Mouse (Mus musculus): Measurements from ENCODE around the gene Pex26. TPM values are rescaled to one million over a fixed set of nuclear protein-coding genes. Genes with fewer than 3 reads are reported as not detected.

Pex26 gene
- 12.8 and 13.6 TPM in 2 replicates for polyA plus RNA-seq (2015; fragmentation: Nextera tagmentation; extraction: Ambion mirVana)

DNA sequence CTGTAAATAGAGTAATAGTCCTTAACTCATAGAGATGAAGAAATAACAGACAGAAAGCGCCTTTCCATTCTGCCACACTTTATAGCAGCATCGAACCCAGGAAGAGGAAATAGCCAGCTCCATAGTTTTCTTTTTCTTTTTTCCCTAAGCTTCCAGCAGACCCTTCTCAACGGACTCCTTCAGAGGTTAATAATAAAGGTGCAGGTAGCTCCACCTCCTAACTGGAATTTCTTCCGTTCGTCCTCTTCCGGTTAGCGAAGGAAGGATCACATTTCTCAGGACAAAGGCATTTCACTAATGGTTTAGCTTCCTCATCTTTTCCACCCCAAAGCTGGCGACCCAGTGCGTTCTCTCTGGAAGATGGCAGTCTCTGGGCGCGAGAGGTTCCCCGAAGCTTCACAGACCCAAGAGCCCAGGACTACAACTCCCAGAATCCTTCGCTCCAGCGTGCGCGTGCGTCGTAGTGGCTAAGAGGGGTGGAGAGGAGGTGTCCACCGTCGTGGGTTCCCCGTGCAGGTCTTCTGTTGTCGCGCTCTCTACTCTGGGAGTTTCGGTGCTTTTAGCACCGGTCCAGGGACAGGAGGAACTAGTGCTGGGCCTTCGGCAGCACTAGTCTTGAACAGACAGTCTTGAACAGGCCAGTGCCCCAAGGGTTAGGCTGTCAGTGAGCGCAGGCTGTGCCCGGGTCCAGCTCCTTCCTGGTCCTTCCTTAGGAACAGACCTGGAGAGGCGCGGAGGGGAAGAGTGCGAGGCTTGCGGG, at the start of gene Pex26:
Pex26 (plus strand) TSS at position 254 of the 760 bp plus-strand sequence.
- Histone ChIP-seq H3K36me3 (ENCODE audit: insufficient read depth, low read length) (no peaks in the 10 kb centered on the region), H3K4me2 (replicated peaks; ENCODE audit: low read depth, low read length) (peak within 1 kb of the TSS; percentile 95), H3K9ac (replicated peaks; ENCODE audit: low read length) (peak within 1 kb of the TSS; percentile 76), H3K4me3 (ENCODE audit: low read length) (peak within 1 kb of the TSS; percentile 80), H3K27me3 (ENCODE audit: insufficient read depth, low read length) (no peaks in the 10 kb centered on the region), H3K27ac (ENCODE audit: low read length) (peak within 1 kb of the TSS; percentile 91), H3K9me3 (ENCODE audit: low read length) (no peaks in the 10 kb centered on the region), H3K4me1 (ENCODE audit: insufficient read depth, low read length) (peaks cover 18% of the 10 kb centered on the region)
- ATAC-seq (ENCODE audit: low FRiP score, low TSS enrichment) = peak; percentile 90
- 1% methylated on average over 32 of the region's 32 CpGs for WGBS

DNA sequence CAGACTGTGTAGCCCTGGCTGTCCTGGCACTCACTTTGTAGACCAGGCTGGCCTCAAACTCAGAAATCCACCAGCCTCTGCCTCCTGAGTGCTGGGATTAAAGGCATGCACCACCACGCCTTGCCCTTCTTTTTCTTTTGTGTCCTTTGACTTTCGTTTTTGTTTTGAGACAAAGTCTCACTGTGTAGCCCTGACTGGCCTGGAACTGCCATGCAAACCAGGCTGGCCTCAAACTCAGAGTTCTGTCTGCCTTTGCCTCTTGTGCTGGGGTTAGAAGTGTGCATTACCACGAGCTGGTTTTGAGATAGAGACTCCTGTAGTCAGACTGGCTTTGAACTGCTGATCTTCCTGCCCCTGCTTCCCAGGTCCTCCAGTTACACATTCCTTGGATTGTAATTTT, 49.2 kb upstream of the Pex26 start:
- H3K4me1 ChIP-seq (ENCODE audit: insufficient read depth, low read length) = peaks cover 14% of the 10 kb centered on the region
- 53% methylated on average over 3 of the region's 3 CpGs for WGBS

DNA sequence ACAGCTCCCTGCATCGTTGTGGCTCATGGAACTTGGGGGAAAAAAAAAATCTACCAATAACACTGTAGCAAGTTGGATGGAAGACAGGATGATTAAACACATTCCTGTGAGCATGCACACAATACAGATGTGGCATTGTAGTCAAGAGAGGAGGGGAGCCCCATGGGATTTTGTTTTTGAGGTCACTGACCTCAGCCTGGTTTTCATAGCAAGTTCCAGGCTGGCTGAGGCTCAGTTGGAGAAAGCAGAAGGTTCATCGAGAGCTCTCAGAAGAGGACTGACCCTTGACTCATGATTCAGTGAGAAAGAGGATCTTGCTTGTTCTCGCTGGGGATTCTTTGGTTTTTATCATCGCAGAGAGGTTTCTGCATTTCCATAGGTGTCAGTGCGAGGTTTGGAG, 48.6 kb upstream of the Pex26 start:
- H3K27me3 ChIP-seq (ENCODE audit: insufficient read depth, low read length) = peaks cover 27% of the 10 kb centered on the region
- H3K27ac ChIP-seq (ENCODE audit: low read length) = no peak overlapping the region
- 57% methylated on average over 5 of the region's 5 CpGs for WGBS
- no peaks in the 10 kb centered on the region for H3K9me3 ChIP-seq (ENCODE audit: low read length)
- H3K36me3 ChIP-seq (ENCODE audit: insufficient read depth, low read length) = no peaks in the 10 kb centered on the region
- ATAC-seq (ENCODE audit: low FRiP score, low TSS enrichment) = no peak
- no peak overlapping the region for H3K4me2 ChIP-seq (replicated peaks; ENCODE audit: low read depth, low read length)
- no peak overlapping the region for H3K4me3 ChIP-seq (ENCODE audit: low read length)
- no peak overlapping the region for H3K9ac ChIP-seq (replicated peaks; ENCODE audit: low read length)
- peaks cover 11% of the 10 kb centered on the region for H3K4me1 ChIP-seq (ENCODE audit: insufficient read depth, low read length)

More for the DNA sequence above, 49.2 kb upstream of the Pex26 start:
- Histone ChIP-seq H3K4me2 (replicated peaks; ENCODE audit: low read depth, low read length) (no peak overlapping the region), H3K27me3 (ENCODE audit: insufficient read depth, low read length) (peaks cover 27% of the 10 kb centered on the region), H3K4me3 (ENCODE audit: low read length) (no peak overlapping the region), H3K27ac (ENCODE audit: low read length) (no peak overlapping the region), H3K9me3 (ENCODE audit: low read length) (no peaks in the 10 kb centered on the region), H3K9ac (replicated peaks; ENCODE audit: low read length) (no peak overlapping the region), H3K36me3 (ENCODE audit: insufficient read depth, low read length) (no peaks in the 10 kb centered on the region)
- no peak for ATAC-seq (ENCODE audit: low FRiP score, low TSS enrichment)

DNA sequence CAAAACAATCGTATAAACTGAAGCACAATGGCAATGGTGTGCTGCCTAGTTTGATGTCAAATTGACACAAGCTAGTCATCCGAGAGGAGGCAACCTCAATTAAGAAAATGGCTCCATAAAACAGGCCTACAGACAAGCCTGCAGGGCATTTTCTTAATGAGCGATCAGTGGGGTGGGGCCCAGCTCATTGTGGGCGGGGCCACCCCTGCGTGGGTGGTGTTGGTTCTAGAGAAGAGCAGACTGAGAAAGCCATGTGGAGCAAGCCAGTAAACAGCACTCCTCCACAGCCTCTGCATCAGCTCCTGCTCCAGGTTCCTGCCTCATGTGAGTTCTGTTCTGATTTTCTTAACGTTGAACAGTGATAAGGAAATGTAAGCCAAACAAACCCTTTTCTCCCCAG, 46.2 kb upstream of the Pex26 start:
- no peak overlapping the region for H3K9ac ChIP-seq (replicated peaks; ENCODE audit: low read length)
- H3K4me1 ChIP-seq (ENCODE audit: insufficient read depth, low read length) = no peaks in the 10 kb centered on the region
- H3K9me3 ChIP-seq (ENCODE audit: low read length) = no peaks in the 10 kb centered on the region
- H3K4me3 ChIP-seq (ENCODE audit: low read length) = no peak overlapping the region
- H3K36me3 ChIP-seq (ENCODE audit: insufficient read depth, low read length) = no peaks in the 10 kb centered on the region
- WGBS = 48% methylated on average over 6 of the region's 6 CpGs
- 0 out of 2 replicates have a peak, but pooled peaks cover 10% of the 10 kb centered on the region for H3K27me3 ChIP-seq (ENCODE audit: insufficient read depth, low read length)
- H3K4me2 ChIP-seq (replicated peaks; ENCODE audit: low read depth, low read length) = no peak overlapping the region
- H3K27ac ChIP-seq (ENCODE audit: low read length) = no peak overlapping the region
- no peak for ATAC-seq (ENCODE audit: low FRiP score, low TSS enrichment)

DNA sequence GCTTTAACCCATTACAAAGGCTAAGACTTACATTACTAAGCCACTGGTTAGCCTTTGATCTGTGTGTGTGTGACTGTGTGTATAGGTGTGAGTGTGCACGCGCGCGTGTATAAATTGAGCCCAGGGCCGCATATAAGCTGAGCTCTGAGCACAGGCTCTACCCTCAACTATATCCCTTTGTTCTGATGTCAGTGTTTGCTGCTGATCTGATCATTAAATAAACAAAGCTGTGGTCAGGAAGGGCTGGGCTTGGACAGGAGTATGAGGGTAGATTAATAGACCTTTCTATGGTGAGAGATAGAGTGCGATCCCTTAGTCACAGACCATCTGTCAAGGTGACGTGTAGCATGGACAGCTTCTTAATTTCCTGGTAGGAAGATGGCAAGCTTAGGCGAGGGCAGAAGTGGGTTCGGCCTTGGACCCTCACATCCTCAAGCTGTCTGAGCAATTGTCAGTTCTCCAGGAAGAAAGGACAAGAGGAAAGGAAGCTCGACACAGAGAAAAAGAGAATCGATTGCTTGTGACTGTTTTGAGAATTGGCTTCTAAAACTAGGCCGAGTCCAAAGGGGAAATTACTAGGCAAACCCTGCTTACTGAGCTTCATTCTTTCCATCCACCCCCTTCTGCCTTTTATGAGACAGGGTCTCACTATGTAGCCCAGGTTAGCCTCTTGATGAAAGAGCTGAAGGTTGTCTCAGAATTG, 45.0 kb upstream of the Pex26 start:
- H3K4me1 ChIP-seq (ENCODE audit: insufficient read depth, low read length) = 0 out of 2 replicates have a peak, but pooled peaks cover 3% of the 10 kb centered on the region
- 71% methylated on average over 12 of the region's 12 CpGs for WGBS
- ATAC-seq (ENCODE audit: low FRiP score, low TSS enrichment) = no peak

DNA sequence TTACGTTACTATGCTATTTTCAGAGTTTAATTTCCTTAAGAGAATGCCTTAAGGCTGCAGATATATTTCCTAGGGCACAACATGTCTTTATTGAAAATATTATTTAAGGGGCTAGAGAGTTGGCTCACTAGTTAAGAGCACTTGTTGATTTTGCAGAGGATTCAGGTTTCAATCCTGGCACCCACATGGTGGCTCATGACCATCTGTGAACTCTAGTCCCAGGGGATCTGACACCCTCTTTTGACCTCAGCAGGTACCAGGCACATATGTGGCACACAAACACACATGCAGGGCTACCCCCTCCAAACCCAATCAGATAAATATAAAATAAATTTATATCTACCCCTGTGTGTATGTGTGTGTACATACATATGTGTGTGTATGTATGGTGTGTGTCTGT, 44.2 kb upstream of the Pex26 start:
- H3K9me3 ChIP-seq (ENCODE audit: low read length) = no peaks in the 10 kb centered on the region
- 77% methylated on average over 1 of the region's 1 CpGs for WGBS
- H3K27me3 ChIP-seq (ENCODE audit: insufficient read depth, low read length) = 0 out of 2 replicates have a peak, but pooled peaks cover 3% of the 10 kb centered on the region
- no peak overlapping the region for H3K4me2 ChIP-seq (replicated peaks; ENCODE audit: low read depth, low read length)
- no peaks in the 10 kb centered on the region for H3K36me3 ChIP-seq (ENCODE audit: insufficient read depth, low read length)
- H3K4me1 ChIP-seq (ENCODE audit: insufficient read depth, low read length) = peaks cover 9% of the 10 kb centered on the region; the same call in 1 of the 2 replicates
- no peak overlapping the region for H3K27ac ChIP-seq (ENCODE audit: low read length)
- H3K4me3 ChIP-seq (ENCODE audit: low read length) = no peak overlapping the region
- H3K9ac ChIP-seq (replicated peaks; ENCODE audit: low read length) = no peak overlapping the region
- ATAC-seq (ENCODE audit: low FRiP score, low TSS enrichment) = no peak

More for the DNA sequence above, 45.0 kb upstream of the Pex26 start:
- Histone ChIP-seq H3K9ac (replicated peaks; ENCODE audit: low read length) (no peak overlapping the region), H3K27ac (ENCODE audit: low read length) (no peak overlapping the region), H3K4me3 (ENCODE audit: low read length) (no peak overlapping the region), H3K27me3 (ENCODE audit: insufficient read depth, low read length) (0 out of 2 replicates have a peak, but pooled peaks cover 4% of the 10 kb centered on the region), H3K9me3 (ENCODE audit: low read length) (no peaks in the 10 kb centered on the region), H3K4me2 (replicated peaks; ENCODE audit: low read depth, low read length) (no peak overlapping the region), H3K36me3 (ENCODE audit: insufficient read depth, low read length) (no peaks in the 10 kb centered on the region)

DNA sequence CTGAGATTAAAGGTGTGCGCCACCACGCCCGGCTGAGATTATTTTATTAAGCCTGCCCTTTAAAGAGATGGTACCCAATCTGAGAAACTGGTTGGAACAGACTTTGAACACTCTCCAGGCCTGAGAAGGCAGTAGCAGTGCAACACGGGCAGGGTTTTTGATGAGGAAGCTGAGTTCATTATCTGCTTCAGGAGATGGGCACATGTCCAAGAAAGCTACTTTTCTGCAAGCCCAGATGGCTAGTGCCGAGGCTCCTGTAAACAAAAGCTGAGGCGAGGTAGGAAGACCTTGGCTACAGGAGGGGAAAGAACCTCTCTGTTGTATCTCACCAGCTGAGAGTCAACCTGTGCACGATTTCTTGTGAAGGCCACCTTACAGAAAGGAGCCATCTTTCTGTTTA, 41.2 kb upstream of the Pex26 start:
- Histone ChIP-seq H3K9me3 (ENCODE audit: low read length) (no peaks in the 10 kb centered on the region), H3K36me3 (ENCODE audit: insufficient read depth, low read length) (no peaks in the 10 kb centered on the region), H3K4me2 (replicated peaks; ENCODE audit: low read depth, low read length) (no peak overlapping the region), H3K4me1 (ENCODE audit: insufficient read depth, low read length) (peaks cover 25% of the 10 kb centered on the region), H3K27ac (ENCODE audit: low read length) (no peak overlapping the region), H3K4me3 (ENCODE audit: low read length) (no peak overlapping the region), H3K27me3 (ENCODE audit: insufficient read depth, low read length) (no peaks in the 10 kb centered on the region), H3K9ac (replicated peaks; ENCODE audit: low read length) (no peak overlapping the region)
- 88% methylated on average over 7 of the region's 7 CpGs for WGBS
- no peak for ATAC-seq (ENCODE audit: low FRiP score, low TSS enrichment)

DNA sequence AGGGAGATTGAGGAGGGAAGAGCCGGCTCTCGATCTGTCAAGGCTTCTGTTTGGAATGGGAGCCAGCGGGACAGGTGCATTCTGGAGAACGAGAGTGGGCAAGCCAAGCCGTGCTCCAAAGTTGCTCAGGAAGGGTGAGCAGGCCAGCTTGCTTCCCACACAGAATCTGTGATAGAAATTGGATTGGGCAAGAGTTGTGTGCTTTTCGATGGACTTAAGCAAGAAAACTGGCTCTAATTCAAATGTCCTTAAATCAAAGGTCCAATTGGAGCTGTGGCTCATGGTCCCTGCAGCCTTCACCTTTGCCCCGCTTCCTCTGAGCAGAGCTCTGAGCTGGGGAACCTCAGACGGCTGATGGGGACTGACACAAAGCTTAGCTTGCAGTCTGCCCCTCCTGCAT, 40.0 kb upstream of the Pex26 start:
- Histone ChIP-seq H3K9me3 (ENCODE audit: low read length) (no peaks in the 10 kb centered on the region), H3K4me3 (ENCODE audit: low read length) (no peak overlapping the region), H3K4me1 (ENCODE audit: insufficient read depth, low read length) (peaks cover 25% of the 10 kb centered on the region), H3K27ac (ENCODE audit: low read length) (no peak overlapping the region), H3K36me3 (ENCODE audit: insufficient read depth, low read length) (no peaks in the 10 kb centered on the region), H3K4me2 (replicated peaks; ENCODE audit: low read depth, low read length) (no peak overlapping the region), H3K9ac (replicated peaks; ENCODE audit: low read length) (no peak overlapping the region), H3K27me3 (ENCODE audit: insufficient read depth, low read length) (no peaks in the 10 kb centered on the region)
- WGBS = 76% methylated on average over 8 of the region's 8 CpGs
- ATAC-seq (ENCODE audit: low FRiP score, low TSS enrichment) = peak; percentile 32; the same call in 1 of the 2 replicates

DNA sequence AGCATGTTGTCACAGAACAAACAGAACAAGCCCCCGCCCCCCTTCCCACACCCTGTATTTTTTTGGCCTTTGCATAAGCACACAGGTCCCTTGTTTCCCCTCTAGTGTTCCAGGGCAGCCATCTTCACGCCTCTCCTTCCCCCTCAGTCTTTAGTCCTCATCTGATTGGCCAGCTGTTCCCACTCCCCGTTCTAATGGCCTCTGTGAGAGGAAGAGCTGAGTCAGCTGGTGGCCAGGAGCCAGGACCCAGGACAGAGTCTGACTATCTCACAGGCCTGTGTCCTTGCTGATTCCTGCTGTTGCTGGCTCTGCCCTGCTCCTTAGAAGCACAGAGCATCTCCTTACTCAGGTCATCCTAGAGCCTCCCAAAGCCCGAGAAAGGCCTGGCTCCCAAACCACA, 39.4 kb upstream of the Pex26 start:
- ATAC-seq (ENCODE audit: low FRiP score, low TSS enrichment) = peak; percentile 73
- Histone ChIP-seq H3K4me3 (ENCODE audit: low read length) (no peak overlapping the region), H3K27me3 (ENCODE audit: insufficient read depth, low read length) (no peaks in the 10 kb centered on the region), H3K4me1 (ENCODE audit: insufficient read depth, low read length) (peaks cover 25% of the 10 kb centered on the region), H3K9me3 (ENCODE audit: low read length) (no peaks in the 10 kb centered on the region), H3K4me2 (replicated peaks; ENCODE audit: low read depth, low read length) (no peak overlapping the region), H3K36me3 (ENCODE audit: insufficient read depth, low read length) (no peaks in the 10 kb centered on the region), H3K27ac (ENCODE audit: low read length) (peak overlapping the region; percentile 7; the same call in 1 of the 2 replicates), H3K9ac (replicated peaks; ENCODE audit: low read length) (no peak overlapping the region)
- WGBS = 50% methylated on average over 4 of the region's 4 CpGs
